8 mouse cellular contexts compared by ENCODE assay signal in the genomic region with DNA sequence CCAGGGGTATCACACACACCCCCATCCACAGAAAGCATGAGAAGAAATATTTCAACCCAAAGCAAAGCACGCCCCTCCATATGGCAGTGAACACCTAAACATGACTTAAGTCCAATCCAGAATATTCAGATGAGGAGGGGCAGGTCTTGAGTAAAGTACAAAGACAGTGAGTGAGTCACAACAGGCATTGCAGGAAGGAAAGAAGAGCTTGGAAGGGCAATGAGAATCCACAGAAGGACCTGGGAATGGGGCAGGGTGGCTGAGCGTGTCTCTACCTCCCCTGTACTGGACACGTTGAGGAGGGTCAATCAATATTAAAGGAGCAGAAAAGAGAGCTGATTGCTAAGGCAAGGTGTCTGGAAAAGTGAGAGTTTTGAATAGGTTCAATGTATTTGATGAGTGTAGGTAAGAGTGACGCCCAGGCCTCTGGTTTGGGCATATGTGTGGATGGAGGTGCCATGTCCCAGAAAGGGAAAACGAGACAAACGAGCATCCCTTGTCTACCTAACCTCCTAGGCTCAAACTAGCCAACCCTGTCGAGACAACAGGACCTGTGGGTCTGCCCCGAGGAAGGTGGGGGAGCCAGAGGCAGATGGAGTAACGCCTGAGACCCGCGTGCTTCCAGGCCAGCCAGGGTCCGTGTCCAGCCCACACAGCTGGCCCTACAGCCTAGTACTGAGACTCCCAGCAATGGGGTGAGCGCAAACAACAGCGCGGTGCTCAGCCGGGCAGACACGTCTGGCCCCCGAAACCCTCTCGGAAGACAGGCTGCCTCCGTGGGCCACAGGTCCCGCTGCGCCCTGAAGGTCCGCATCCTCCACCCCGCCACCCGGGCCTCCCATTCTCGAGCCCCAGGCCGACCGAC. TPM values are rescaled to one million over a fixed set of nuclear protein-coding genes. Genes with fewer than 3 reads are reported as not detected.
A peak's percentile ranks its signal among the peaks of the same experiment; 100 is the strongest.
DNase-seq lines count a peak whose midpoint lies in the region; ATAC-seq and TF ChIP-seq lines count a peak whose summit lies in the region.

No protein-coding gene starts in this region.

- H3K27ac ChIP-seq in liver, adult 2 months (replicated peaks; ENCODE audit: insufficient read depth, low read depth, low read length), result peak overlapping the region; percentile 97
- peak overlapping the region; percentile 11; the same call in 1 of the 2 replicates for H3K27ac ChIP-seq in hindbrain, embryonic 11.5 days (ENCODE audit: low read depth, low read length)
- H3K27ac ChIP-seq in midbrain, embryonic 11.5 days (ENCODE audit: low read depth, low read length), result peak overlapping the region; percentile 22

- no peaks in the 10 kb centered on the region; the same call in none of the 2 replicates for H3K36me3 ChIP-seq in liver, adult 2 months (ENCODE audit: control insufficient read depth, insufficient read depth, low read length)
- H3K36me3 ChIP-seq in hindbrain, embryonic 11.5 days (ENCODE audit: control insufficient read depth, insufficient read depth, low read length), result no peaks in the 10 kb centered on the region
- peaks cover 6% of the 10 kb centered on the region for H3K36me3 ChIP-seq in midbrain, embryonic 11.5 days (ENCODE audit: control insufficient read depth, insufficient read depth, low read length)

- TF ChIP-seq POLR2A in liver, adult 2 months (IDR thresholded peaks at IDR 0.05; ENCODE audit: extremely low read depth, insufficient read depth, low read length), result no peak
- TF ChIP-seq POLR2A in brain, embryonic 14.5 days (IDR thresholded peaks at IDR 0.05; ENCODE audit: borderline replicate concordance, extremely low read depth, insufficient read depth, insufficient read length, poor library complexity, severe bottlenecking), result no peak

- no peak for TF ChIP-seq CTCF in liver, adult 2 months (IDR thresholded peaks at IDR 0.05; ENCODE audit: low read depth, low read length)
- no peak for TF ChIP-seq CTCF in brain, embryonic 14.5 days (IDR thresholded peaks at IDR 0.05; ENCODE audit: borderline replicate concordance, extremely low read depth, insufficient read depth, insufficient read length)

- peaks cover 8% of the 10 kb centered on the region for H3K4me1 ChIP-seq in liver, adult 2 months (ENCODE audit: control insufficient read depth, insufficient read depth, low read length)
- peaks cover 3% of the 10 kb centered on the region for H3K4me1 ChIP-seq in hindbrain, embryonic 11.5 days (replicated peaks; ENCODE audit: control insufficient read depth, insufficient read depth, low read length)
- H3K4me1 ChIP-seq in midbrain, embryonic 11.5 days (ENCODE audit: control insufficient read depth, insufficient read depth, low read length), result peaks cover 7% of the 10 kb centered on the region

- H3K4me3 ChIP-seq in liver, adult 2 months (ENCODE audit: insufficient read depth, low read depth, low read length), result peak overlapping the region; percentile 92
- H3K4me3 ChIP-seq in hindbrain, embryonic 11.5 days (ENCODE audit: low read depth, low read length), result peak overlapping the region; percentile 76
- peak overlapping the region; percentile 82 for H3K4me3 ChIP-seq in midbrain, embryonic 11.5 days (ENCODE audit: low read depth, low read length)

- H3K9ac ChIP-seq in liver, adult 2 months (ENCODE audit: low read depth, low read length), result peak overlapping the region; percentile 97
- H3K9ac ChIP-seq in hindbrain, embryonic 11.5 days (ENCODE audit: low read depth, low read length), result peak overlapping the region; percentile 83
- peak overlapping the region; percentile 93 for H3K9ac ChIP-seq in midbrain, embryonic 11.5 days (ENCODE audit: low read length)

- no peaks in the 10 kb centered on the region for H3K9me3 ChIP-seq in hindbrain, embryonic 11.5 days (ENCODE audit: control insufficient read depth, low read length)
- H3K9me3 ChIP-seq in midbrain, embryonic 11.5 days (ENCODE audit: control insufficient read depth, low read length), result no peaks in the 10 kb centered on the region

- peak; percentile 82 for ATAC-seq in hindbrain, embryonic 11.5 days (ENCODE audit: low FRiP score)
- ATAC-seq in midbrain, embryonic 11.5 days (ENCODE audit: low FRiP score), result peak; percentile 84

- no peaks in the 10 kb centered on the region for H3K27me3 ChIP-seq in liver, adult 2 months (ENCODE audit: control insufficient read depth, insufficient read depth, low read length)
- H3K27me3 ChIP-seq in hindbrain, embryonic 11.5 days (ENCODE audit: control insufficient read depth, insufficient read depth, low read length), result no peaks in the 10 kb centered on the region
- H3K27me3 ChIP-seq in midbrain, embryonic 11.5 days (ENCODE audit: control insufficient read depth, insufficient read depth, low read length), result no peaks in the 10 kb centered on the region

- WGBS in liver, adult 2 months, result 2% methylated on average over 28 of the region's 28 CpGs
- 9% methylated on average over 27 of the region's 28 CpGs for WGBS in hindbrain, embryonic 11.5 days
- 7% methylated on average over 27 of the region's 28 CpGs for WGBS in midbrain, embryonic 11.5 days

- H3K4me2 ChIP-seq in hindbrain, embryonic 11.5 days (replicated peaks; ENCODE audit: low read depth, low read length), result peak overlapping the region; percentile 80
- peak overlapping the region; percentile 91 for H3K4me2 ChIP-seq in midbrain, embryonic 11.5 days

- peaks cover 18% of the 10 kb centered on the region; the same call in 1 of the 2 replicates for H3K79me2 ChIP-seq in liver, adult 2 months (ENCODE audit: control insufficient read depth, insufficient read depth, low read length)

- DNase-seq in liver, adult 2 months (ENCODE audit: extremely low read depth, low read depth, low spot score), result peak; percentile 53
- no peak for DNase-seq in liver
- peak; percentile 12 for DNase-seq in brain, embryonic 14.5 days (ENCODE audit: low read depth)
- DNase-seq in hindbrain, embryonic 11.5 days (ENCODE audit: low spot score), result peak; percentile 51
- DNase-seq in midbrain, embryonic 11.5 days (ENCODE audit: low spot score, missing footprints), result no peak
- no peak for DNase-seq in cerebellum, adult 11-12 months
- no peak for DNase-seq in right cerebral cortex, postnatal 36 days (ENCODE audit: low spot score in 2 of 2)
- no peak for DNase-seq in thymus, postnatal 4 days

RNA-seq across cellular contexts. Expression of a gene that starts 0.6 kb away (rescaled TPM):
- total RNA-seq in liver, adult 2 months (2014; rRNA removed), result 223 and 231 TPM in 2 replicates
- 263 and 314 TPM in 2 replicates for polyA plus RNA-seq in liver, adult 2 months (2012; rRNA removed)
- polyA plus RNA-seq in brain, embryonic 14.5 days (2012; rRNA removed), result 40.1 and 44.0 TPM in 2 replicates
- polyA plus RNA-seq in hindbrain, embryonic 11.5 days (2014; fragmentation: Nextera tagmentation; extraction: Ambion mirVana), result 69.4 and 69.8 TPM in 2 replicates
- polyA plus RNA-seq in midbrain, embryonic 11.5 days (2014; fragmentation: Nextera tagmentation; extraction: Ambion mirVana), result 72.9 and 75.0 TPM in 2 replicates

RNA-seq across cellular contexts. Expression of a gene that starts 17.5 kb away (rescaled TPM):
- 19.0 and 22.4 TPM in 2 replicates for total RNA-seq in liver, adult 2 months (2014; rRNA removed)
- 36.5 and 37.8 TPM in 2 replicates for polyA plus RNA-seq in liver, adult 2 months (2012; rRNA removed)
- polyA plus RNA-seq in brain, embryonic 14.5 days (2012; rRNA removed), result 8.1 and 8.8 TPM in 2 replicates
- 2.7 and 3.0 TPM in 2 replicates for polyA plus RNA-seq in hindbrain, embryonic 11.5 days (2014; fragmentation: Nextera tagmentation; extraction: Ambion mirVana)
- polyA plus RNA-seq in midbrain, embryonic 11.5 days (2014; fragmentation: Nextera tagmentation; extraction: Ambion mirVana), result 3.0 and 3.1 TPM in 2 replicates

Comparison
In these comparisons a context has a peak if more than half of its experiments do, and no peak if none do; other contexts are left out.
1. DNase-seq: peak in liver, adult 2 months (single experiment), brain, embryonic 14.5 days (single experiment) and hindbrain, embryonic 11.5 days (single experiment); none in liver (single experiment), midbrain, embryonic 11.5 days (single experiment), cerebellum, adult 11-12 months (single experiment), right cerebral cortex, postnatal 36 days (0 of 2) and thymus, postnatal 4 days (single experiment).
2. H3K27ac ChIP-seq: peak in every context shown above with its lines; median percentile 97 in liver, adult 2 months; 22 in midbrain, embryonic 11.5 days; 11 in hindbrain, embryonic 11.5 days.
3. Peak in every context shown above with its lines, with median percentiles within 50 percentile points of each other: H3K4me3 ChIP-seq and H3K9ac ChIP-seq.